Mouse (Mus musculus): Measurements from ENCODE around the gene Adamts17. TPM values are rescaled to one million over a fixed set of nuclear protein-coding genes. Genes with fewer than 3 reads are reported as not detected.

The Adamts17 gene
- polyA plus RNA-seq, 1 experiment from 2014 or later, result 1.9 TPM

DNA sequence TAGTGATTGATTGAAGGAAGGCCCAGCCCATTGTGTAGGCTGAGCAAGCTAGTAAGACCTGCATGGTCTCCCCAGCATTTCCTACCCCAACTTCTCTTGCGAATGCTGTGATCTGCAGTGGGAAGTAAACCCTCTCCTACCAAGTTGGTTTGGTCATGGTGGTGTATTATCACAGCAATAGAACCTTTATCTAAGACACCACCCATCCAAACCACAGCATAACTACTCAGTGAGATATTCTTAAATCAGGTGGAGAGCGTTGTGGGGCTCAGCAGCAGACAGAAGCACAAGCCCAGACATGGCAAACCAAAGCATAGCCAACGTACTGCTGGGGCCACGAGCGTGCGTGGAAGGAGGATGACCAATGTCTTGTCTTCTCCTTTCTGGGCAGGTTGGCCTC is 9.8 kb downstream of the Adamts17 start:
- no peaks in the 10 kb centered on the region for H3K36me3 ChIP-seq (ENCODE audit: poor library complexity, severe bottlenecking)
- no peak for ATAC-seq

DNA sequence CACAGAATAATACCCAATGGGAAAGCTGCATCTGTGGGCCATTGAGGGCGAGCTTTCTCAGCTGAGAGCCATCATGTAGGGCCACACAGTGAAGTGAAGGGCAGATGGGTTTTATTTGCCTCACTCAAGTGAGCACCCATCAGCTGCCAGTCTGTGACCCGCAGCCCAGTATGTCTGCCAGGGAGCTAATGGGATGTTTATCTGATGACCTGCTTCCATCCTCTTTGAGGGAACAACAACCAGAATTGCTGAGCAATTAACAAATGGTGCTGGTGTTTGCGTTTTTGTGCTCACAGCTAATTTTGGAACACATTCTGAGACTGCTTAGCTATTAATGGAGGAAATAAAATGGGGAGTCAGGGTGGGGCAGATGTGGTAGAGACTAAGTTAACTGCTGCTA is 12.6 kb downstream of the Adamts17 start:
- no peak overlapping the region for H3K9ac ChIP-seq
- 74% methylated on average over 3 of the region's 3 CpGs for WGBS
- no peaks in the 10 kb centered on the region for H3K27me3 ChIP-seq

More for the DNA sequence above, 9.8 kb downstream of the Adamts17 start:
- 92% methylated on average over 6 of the region's 6 CpGs for WGBS
- Histone ChIP-seq H3K4me2 (no peak overlapping the region), H3K27ac (no peak overlapping the region), H3K4me3 (no peak overlapping the region), H3K4me1 (no peaks in the 10 kb centered on the region), H3K9ac (no peak overlapping the region), H3K9me3 (replicated peaks) (no peaks in the 10 kb centered on the region), H3K27me3 (no peaks in the 10 kb centered on the region)

DNA sequence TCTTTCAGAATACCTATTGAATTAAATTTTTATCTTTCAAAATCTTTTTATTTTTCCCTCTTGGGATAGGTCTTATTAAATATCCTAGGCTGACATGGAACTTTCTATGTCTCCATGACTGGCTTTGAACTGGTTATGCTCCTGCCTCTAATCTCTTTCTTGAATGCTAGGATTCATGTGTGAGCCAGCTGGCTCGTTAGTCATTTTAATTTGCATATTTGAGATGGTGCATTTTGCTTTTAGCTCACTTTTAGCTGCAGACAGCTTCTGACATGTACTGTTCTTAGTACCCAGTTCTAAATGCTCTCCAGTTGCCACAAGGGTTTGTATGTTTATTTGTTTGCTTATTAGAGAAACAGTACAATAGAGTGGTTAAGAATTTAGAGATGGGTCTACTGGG is 18.1 kb downstream of the Adamts17 start:
- no peak overlapping the region for H3K27ac ChIP-seq
- H3K4me2 ChIP-seq, result no peak overlapping the region
- no peak for ATAC-seq
- no peaks in the 10 kb centered on the region for H3K27me3 ChIP-seq
- no peak overlapping the region for H3K4me3 ChIP-seq
- no peaks in the 10 kb centered on the region for H3K9me3 ChIP-seq (replicated peaks)
- 19% methylated on average over 1 of the region's 1 CpGs for WGBS
- no peak overlapping the region for H3K9ac ChIP-seq
- H3K36me3 ChIP-seq (ENCODE audit: poor library complexity, severe bottlenecking), result no peaks in the 10 kb centered on the region
- peaks cover 22% of the 10 kb centered on the region for H3K4me1 ChIP-seq

More for the DNA sequence above, 12.6 kb downstream of the Adamts17 start:
- Histone ChIP-seq H3K4me1 (no peaks in the 10 kb centered on the region), H3K36me3 (ENCODE audit: poor library complexity, severe bottlenecking) (no peaks in the 10 kb centered on the region), H3K4me3 (no peak overlapping the region), H3K27ac (no peak overlapping the region), H3K4me2 (no peak overlapping the region), H3K9me3 (replicated peaks) (no peaks in the 10 kb centered on the region)
- no peak for ATAC-seq

DNA sequence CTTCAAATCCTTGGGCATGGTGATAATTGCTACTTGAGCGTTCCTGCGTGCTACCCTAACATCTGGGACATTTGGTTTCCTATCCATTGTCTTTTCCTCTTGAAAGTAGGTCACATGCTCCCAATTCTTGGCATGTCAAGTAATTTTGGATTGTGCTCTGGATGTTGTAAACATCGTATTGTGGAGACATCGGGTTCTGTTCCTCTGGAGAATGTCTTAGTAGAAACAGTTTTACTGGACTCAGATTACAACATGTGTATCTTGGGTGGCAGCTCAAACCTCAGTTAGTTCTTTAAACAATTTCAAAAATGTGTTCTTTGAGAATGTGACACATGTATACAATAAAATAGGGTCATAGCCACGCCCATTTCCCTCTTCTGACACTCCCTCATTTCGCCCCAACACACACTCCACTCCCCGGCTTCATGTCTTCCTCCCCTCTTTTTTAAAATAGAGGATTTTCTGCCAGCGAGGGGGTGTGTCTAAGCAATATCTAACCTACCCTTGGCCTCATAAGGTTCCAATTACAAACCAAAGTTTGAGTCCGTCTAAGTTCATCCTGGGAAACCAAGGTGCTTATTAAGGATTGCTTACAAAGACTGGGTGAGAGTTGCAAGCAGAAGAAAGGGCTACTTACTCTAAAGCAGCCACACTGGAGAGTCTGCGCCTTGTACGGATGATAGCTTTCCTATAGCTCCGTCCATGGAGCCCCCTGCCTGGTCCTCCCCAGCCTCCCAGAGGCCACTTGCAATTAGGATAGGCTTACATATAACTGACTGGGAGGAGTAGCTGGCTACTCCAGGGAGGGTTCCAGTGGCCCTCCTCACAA is 18.9 kb downstream of the Adamts17 start:
- Histone ChIP-seq H3K36me3 (ENCODE audit: poor library complexity, severe bottlenecking) (no peaks in the 10 kb centered on the region), H3K9me3 (replicated peaks) (no peaks in the 10 kb centered on the region), H3K4me2 (no peak overlapping the region), H3K27ac (0 out of 2 replicates have a peak overlapping the region, but pooled peaks have one; percentile 28), H3K27me3 (no peaks in the 10 kb centered on the region), H3K4me3 (no peak overlapping the region), H3K4me1 (peaks cover 22% of the 10 kb centered on the region), H3K9ac (no peak overlapping the region)
- ATAC-seq, result no peak
- WGBS, result 57% methylated on average over 12 of the region's 12 CpGs

DNA sequence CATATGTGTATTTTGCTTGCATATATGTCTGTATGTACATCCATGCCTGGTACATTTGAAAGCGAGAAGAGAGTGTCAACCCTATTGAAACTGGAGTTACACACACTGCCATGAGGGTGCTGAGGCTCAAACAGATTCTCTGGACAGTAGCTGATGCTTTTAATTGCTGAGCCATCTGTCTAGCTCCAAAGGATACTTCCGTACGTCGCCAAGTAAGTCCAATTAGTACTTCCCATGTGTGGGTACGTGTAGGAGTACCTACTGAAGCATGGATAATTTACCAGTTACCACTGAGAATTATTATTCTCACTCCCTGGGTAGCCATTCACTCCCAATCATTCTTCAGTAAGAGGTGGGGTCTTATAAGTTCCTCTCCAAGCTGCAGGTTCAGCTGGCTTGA is 19.7 kb downstream of the Adamts17 start:
- peaks cover 22% of the 10 kb centered on the region for H3K4me1 ChIP-seq
- H3K27ac ChIP-seq, result no peak overlapping the region
- H3K27me3 ChIP-seq, result no peaks in the 10 kb centered on the region
- 29% methylated on average over 5 of the region's 5 CpGs for WGBS
- no peak overlapping the region for H3K9ac ChIP-seq
- H3K36me3 ChIP-seq (ENCODE audit: poor library complexity, severe bottlenecking), result no peaks in the 10 kb centered on the region
- H3K9me3 ChIP-seq (replicated peaks), result no peaks in the 10 kb centered on the region
- H3K4me2 ChIP-seq, result no peak overlapping the region
- H3K4me3 ChIP-seq, result no peak overlapping the region
- ATAC-seq, result peak; percentile 83

DNA sequence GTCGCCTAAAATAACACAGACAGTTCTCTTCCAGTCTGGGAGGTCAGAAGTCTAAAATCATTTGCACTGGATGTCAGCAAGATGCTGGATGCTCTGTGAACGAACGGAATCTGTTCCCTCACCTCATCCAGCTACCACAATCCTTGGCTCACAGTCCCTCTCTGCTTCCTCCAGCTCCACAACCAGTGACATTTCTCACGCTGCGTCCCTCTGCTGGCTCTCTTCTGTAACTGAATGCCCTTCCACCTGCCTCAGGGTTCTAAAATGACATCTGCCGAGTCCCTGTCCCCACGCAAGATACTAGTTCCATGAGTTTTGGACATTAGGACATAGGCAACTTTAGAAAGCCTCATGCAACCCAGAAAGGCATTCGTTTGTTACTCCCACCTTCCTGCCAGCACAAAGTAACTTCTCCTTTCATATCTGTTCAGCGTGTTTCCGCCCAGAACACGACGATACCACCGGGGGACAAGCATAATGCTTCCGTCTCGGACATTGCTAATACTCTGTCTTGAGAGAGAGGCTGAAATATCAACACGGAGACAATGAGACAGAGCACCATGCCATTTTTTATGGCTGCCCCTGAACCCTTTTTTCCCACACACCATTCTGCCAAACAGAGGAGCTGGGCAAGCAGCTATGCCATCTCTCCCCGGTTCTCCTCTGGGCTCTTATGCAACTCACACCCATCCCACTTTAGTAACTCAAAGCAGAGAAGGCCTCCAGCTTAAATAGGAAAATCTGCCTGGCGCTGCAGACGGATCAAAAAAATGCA is 27.6 kb downstream of the Adamts17 start:
- Histone ChIP-seq H3K4me3 (no peak overlapping the region), H3K9ac (no peak overlapping the region), H3K4me2 (no peak overlapping the region), H3K9me3 (replicated peaks) (no peaks in the 10 kb centered on the region), H3K27me3 (no peaks in the 10 kb centered on the region), H3K27ac (peak overlapping the region; percentile 77), H3K36me3 (ENCODE audit: poor library complexity, severe bottlenecking) (no peaks in the 10 kb centered on the region), H3K4me1 (peaks cover 21% of the 10 kb centered on the region)
- no peak for ATAC-seq
- WGBS, result 77% methylated on average over 19 of the region's 19 CpGs

DNA sequence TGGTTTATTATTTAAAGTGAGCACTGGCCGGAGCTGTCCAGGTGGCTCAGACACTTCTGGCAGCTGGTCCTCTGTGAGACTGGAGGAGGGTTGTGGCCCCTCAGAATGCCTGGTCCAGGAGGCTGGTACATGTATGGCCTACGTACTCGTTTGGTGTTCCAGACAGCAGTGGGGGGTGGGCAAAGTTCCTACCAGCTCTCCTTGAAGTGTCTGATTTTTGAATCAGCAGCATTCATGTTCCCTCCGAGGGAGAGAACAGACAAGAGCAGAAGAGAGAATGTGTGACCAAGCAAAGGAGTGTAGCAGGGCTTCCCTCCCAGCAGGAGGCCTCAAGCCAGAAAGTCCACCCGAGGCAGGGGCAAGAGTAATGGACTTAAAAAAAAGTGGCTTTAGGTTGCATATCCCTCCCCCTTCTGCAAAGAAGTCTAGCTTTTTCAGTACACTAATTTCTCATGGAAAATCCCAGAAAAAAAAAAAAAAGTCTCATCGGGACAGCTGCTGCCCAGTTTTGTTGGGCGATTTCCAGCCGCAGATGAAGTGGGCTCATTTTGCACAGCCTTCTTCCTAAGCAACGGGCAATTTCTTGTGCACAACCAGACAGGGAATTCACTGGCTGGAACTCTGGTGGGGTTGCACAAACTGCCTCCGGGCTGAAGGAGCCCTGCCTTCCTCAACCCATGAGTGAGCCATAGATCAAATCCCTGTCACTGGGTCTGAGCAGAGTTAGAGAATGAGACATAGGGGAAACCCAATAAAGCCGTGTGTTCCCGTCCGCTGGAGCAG is 28.4 kb downstream of the Adamts17 start:
- H3K4me3 ChIP-seq, result no peak overlapping the region
- peaks cover 21% of the 10 kb centered on the region for H3K4me1 ChIP-seq
- ATAC-seq, result peak; percentile 41
- no peaks in the 10 kb centered on the region for H3K36me3 ChIP-seq (ENCODE audit: poor library complexity, severe bottlenecking)
- peak overlapping the region; percentile 77 for H3K27ac ChIP-seq
- H3K9me3 ChIP-seq (replicated peaks), result no peaks in the 10 kb centered on the region
- WGBS, result 39% methylated on average over 13 of the region's 13 CpGs
- H3K9ac ChIP-seq, result no peak overlapping the region
- no peaks in the 10 kb centered on the region for H3K27me3 ChIP-seq
- H3K4me2 ChIP-seq, result no peak overlapping the region

DNA sequence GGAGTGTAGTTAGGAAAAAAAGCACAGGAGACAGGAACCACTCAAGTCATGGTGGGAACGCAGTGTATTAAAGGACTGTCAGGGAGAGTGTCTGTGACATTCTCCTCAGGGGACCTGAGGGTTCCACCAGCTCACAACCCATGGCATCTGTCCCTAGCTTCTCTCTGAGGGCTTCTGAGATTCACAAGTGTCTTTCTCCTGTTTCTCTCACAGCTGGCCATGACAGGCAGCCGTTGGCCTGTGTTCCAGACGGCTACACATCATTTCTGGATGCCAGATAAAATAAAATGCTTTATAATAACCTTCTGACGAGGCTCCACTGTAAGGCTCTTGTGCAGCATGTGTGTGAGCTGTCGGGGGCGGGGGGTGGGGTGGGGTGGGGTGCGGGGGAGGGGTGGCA is 32.0 kb downstream of the Adamts17 start:
- H3K36me3 ChIP-seq (ENCODE audit: poor library complexity, severe bottlenecking), result no peaks in the 10 kb centered on the region
- ATAC-seq, result no peak
- H3K9me3 ChIP-seq (replicated peaks), result no peaks in the 10 kb centered on the region
- H3K4me3 ChIP-seq, result no peak overlapping the region
- peaks cover 21% of the 10 kb centered on the region for H3K4me1 ChIP-seq
- no peak overlapping the region for H3K4me2 ChIP-seq
- no peak overlapping the region for H3K9ac ChIP-seq
- H3K27me3 ChIP-seq, result no peaks in the 10 kb centered on the region
- no peak overlapping the region for H3K27ac ChIP-seq
- 74% methylated on average over 7 of the region's 7 CpGs for WGBS

DNA sequence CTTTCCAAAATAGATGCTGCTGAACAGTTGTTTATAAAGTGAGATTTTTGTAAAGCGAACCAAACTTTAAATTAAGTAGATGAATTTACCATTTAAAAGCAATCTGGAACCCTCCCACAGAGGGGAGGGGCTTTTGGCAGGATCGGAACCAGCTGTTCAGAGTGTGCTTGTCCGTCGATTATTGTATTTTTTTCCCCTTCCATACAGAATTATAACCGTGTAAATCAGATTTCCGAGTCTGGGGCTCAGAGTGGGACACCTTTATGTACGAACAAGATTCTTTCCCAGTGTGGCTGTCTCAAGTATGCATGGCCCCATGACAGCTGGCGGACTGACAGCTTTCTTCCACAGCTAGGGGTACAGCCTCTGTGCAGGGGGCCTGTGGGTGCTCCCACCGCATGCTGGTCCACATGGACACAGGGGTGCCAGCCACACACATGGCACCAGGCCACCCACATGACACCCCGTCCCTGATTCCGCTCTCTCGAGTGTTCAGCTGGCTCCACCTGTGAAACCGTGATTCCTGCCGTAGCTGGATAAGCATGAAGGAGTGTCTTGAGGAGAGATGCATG is 32.5 kb downstream of the Adamts17 start:
- no peak overlapping the region for H3K4me2 ChIP-seq
- 84% methylated on average over 14 of the region's 14 CpGs for WGBS
- no peak for ATAC-seq
- H3K4me1 ChIP-seq, result peaks cover 21% of the 10 kb centered on the region
- no peak overlapping the region for H3K4me3 ChIP-seq
- H3K9ac ChIP-seq, result no peak overlapping the region
- no peaks in the 10 kb centered on the region for H3K27me3 ChIP-seq
- no peak overlapping the region for H3K27ac ChIP-seq
- H3K9me3 ChIP-seq (replicated peaks), result no peaks in the 10 kb centered on the region
- H3K36me3 ChIP-seq (ENCODE audit: poor library complexity, severe bottlenecking), result no peaks in the 10 kb centered on the region

DNA sequence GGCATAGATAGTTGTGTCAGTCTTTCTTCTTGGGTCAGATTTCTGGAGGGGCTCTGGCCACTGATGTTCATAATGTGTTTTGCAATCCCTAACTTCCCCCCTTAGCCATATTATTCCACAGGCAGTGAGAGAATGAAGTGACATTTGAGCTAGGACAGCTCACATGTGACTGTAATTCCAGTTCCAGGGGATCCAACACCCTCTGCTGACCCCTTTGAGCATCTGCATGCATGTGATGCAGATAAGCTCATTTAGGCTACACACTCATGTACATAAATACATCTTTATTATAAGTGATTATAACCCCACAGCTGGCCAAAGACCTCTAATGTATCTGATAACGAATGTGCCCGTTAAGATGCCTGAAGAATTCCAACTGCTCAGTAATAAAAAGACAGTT is 33.7 kb downstream of the Adamts17 start:
- H3K36me3 ChIP-seq (ENCODE audit: poor library complexity, severe bottlenecking), result no peaks in the 10 kb centered on the region
- ATAC-seq, result no peak
- no peaks in the 10 kb centered on the region; the same call in 1 of the 2 replicates for H3K9me3 ChIP-seq (replicated peaks)
- H3K9ac ChIP-seq, result no peak overlapping the region
- peaks cover 9% of the 10 kb centered on the region for H3K4me1 ChIP-seq
- WGBS, result 66% methylated on average over 2 of the region's 2 CpGs
- H3K4me3 ChIP-seq, result no peak overlapping the region
- H3K4me2 ChIP-seq, result no peak overlapping the region
- H3K27me3 ChIP-seq, result no peaks in the 10 kb centered on the region
- H3K27ac ChIP-seq, result no peak overlapping the region

DNA sequence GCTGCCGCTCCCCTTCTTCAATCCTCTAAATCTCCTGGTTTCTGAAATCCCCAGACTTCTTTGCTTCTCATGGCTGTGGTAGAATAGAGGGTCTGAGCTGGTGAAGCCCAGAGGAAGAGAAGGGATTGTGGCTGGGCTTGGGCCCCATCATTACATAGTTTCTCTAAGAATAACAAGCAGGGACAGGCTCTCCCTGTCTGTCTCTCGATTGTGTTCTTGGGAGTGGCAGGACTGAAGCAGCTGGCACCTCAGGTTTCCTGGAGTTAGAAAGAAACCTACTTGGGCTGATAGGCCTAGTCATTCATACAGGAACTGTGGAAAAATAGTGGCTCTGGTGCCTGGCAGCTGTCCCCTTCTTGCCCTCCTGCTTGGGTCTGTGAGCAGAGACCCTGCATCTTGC is 51.9 kb downstream of the Adamts17 start:
- H3K4me3 ChIP-seq, result no peak overlapping the region
- WGBS, result 80% methylated on average over 2 of the region's 2 CpGs
- no peaks in the 10 kb centered on the region for H3K27me3 ChIP-seq
- no peak overlapping the region for H3K27ac ChIP-seq
- no peak for ATAC-seq
- H3K4me1 ChIP-seq, result no peaks in the 10 kb centered on the region
- no peak overlapping the region for H3K4me2 ChIP-seq
- no peaks in the 10 kb centered on the region for H3K9me3 ChIP-seq (replicated peaks)
- H3K9ac ChIP-seq, result no peak overlapping the region
- H3K36me3 ChIP-seq (ENCODE audit: poor library complexity, severe bottlenecking), result no peaks in the 10 kb centered on the region
